Mouse (Mus musculus): ENCODE results near the gene Olfr1299. TPM values are rescaled to one million over a fixed set of nuclear protein-coding genes. Genes with fewer than 3 reads are reported as not detected.

The Olfr1299 gene
- total RNA-seq (2021), result not detected
- long read RNA-seq, experiment 1, result 0 reads
- long read RNA-seq, experiment 2, result 0 reads

- no peak for DNase-seq (ENCODE audit: low spot score in 2 of 2)
- intact Hi-C loops (cut with DNase I), result no loop called here
These were observed at the start of gene Olfr1299 for GRCm38 (mm10) chr2:111661119-111661518. Olfr1299 (plus strand) TSS chr2:111661419.

- intact Hi-C loops (cut with DNase I), result no loop called here
- DNase-seq (ENCODE audit: low spot score in 2 of 2), result no peak
These were observed 34.8 kb upstream of the Olfr1299 start, which contains the start of gene Olfr1297 for GRCm38 (mm10) chr2:111626397-111626796. Olfr1297 (minus strand) TSS chr2:111626497.

GRCm38 (mm10) chr2:111649101-111649500, 12.1 kb upstream of the Olfr1299 start, which contains the start of gene Olfr1298:
Olfr1298 (minus strand) TSS chr2:111649201.
- DNase-seq (ENCODE audit: low spot score in 2 of 2), result no peak
- intact Hi-C loops (cut with DNase I), result no loop called here

Other genes with a start within 250 kb of the Olfr1299 start
- gene Olfr1286, start 238.3 kb upstream of the Olfr1299 start, total RNA-seq (2021), result not detected
- gene Olfr1287, start 212.3 kb upstream of the Olfr1299 start, total RNA-seq (2021), result not detected
- gene Olfr1288, start 187.3 kb upstream of the Olfr1299 start, total RNA-seq (2021), result not detected
- gene Olfr1289, start 180.6 kb upstream of the Olfr1299 start, total RNA-seq (2021), result not detected
- not detected for gene Olfr1290, start 167.6 kb upstream of the Olfr1299 start, total RNA-seq (2021)
- gene Olfr1291-ps1, start 164.2 kb upstream of the Olfr1299 start, total RNA-seq (2021), result not detected
- gene Olfr1293-ps, start 136.2 kb upstream of the Olfr1299 start, total RNA-seq (2021), result not detected
- gene Olfr1294, start 121.1 kb upstream of the Olfr1299 start, total RNA-seq (2021), result not detected
- gene Olfr1295, start 91.7 kb upstream of the Olfr1299 start, total RNA-seq (2021), result not detected
- gene Olfr1297, start 34.9 kb upstream of the Olfr1299 start, total RNA-seq (2021), result not detected
- not detected for gene Olfr1298, start 12.2 kb upstream of the Olfr1299 start, total RNA-seq (2021)
- gene Olfr1301, start 89.6 kb downstream of the Olfr1299 start, total RNA-seq (2021), result not detected
- gene Olfr1302, start 116.0 kb downstream of the Olfr1299 start, total RNA-seq (2021), result not detected
- not detected for gene Olfr1303, start 158.9 kb downstream of the Olfr1299 start, total RNA-seq (2021)
- gene Olfr1305, start 215.7 kb downstream of the Olfr1299 start, total RNA-seq (2021), result not detected

Measured in left cerebral cortex, postnatal 14 days (tissue).